Mouse (Mus musculus) right cerebral cortex, postnatal 14 days (tissue): ENCODE data around the gene Ctsl.

Experiments
- DNase-seq: peaks from one replicate; pipeline ENCODE4 v3.0.0; 2022

Gene Ctsl

GRCm38 (mm10) chr13:64369805-64370172 is 901 bp downstream of the Ctsl start:
- DNase-seq, result peak; percentile 38

DNA sequence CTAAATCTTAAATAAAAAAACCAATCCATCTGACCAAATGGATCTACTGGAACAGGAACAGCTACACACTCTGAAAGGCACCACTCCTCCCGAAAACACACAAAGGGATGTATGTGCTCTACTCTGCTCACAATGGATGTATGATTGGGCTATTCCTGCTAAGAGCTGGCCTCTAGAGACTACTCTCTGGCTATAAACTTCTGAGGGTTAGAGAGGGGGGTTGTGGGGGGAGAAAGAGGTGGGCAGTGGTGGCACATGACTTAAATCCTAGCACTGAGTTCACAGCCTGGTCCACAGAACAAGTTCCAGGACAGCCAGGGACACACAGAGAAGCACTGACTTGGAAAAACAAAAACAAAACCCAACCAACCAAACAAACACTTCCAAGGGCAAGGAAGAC is 2.1 kb downstream of the Ctsl start:
- DNase-seq, result no peak

DNA sequence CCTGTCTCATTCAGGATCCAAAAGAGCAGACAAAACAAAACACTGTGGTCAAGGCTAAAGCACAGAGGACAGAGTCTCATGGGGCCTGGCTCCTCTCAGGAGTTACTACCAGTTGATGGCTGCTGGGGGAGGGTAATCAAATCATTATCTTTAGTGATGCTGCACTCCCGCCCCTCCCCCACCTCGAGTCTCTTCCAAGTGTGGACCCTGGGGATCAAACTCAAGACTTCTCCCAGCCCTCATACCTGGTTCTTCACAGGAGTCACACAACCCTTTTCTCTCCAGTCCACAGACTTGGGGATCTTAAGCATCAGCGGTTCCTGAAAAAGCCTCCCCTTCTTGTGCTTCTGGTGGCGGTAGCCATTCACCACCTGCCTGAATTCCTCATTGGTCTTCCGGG is 3.1 kb downstream of the Ctsl start:
- DNase-seq, result no peak

DNA sequence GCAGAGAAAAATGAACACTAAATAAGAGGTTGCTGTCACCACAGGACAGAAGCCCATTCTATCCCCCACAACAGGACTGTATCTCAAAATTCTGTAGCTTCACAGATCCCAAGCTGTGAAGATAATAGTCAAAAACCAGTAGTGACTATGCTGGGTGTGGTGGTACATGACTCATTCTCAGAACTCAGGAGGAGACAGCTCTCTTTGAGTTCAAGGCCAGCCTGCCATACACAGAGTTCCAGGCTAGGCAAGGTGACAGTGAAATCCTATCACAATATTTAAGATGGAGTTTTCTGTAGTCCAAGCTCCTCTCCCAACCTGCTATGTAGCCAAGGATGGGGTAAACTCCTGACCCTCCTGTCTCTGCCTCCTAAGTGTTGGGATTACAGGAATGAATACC is 5.4 kb downstream of the Ctsl start:
- DNase-seq, result no peak

GRCm38 (mm10) chr13:64364258-64364657 is 6.4 kb downstream of the Ctsl start:
- DNase-seq, result peak; percentile 35

DNA sequence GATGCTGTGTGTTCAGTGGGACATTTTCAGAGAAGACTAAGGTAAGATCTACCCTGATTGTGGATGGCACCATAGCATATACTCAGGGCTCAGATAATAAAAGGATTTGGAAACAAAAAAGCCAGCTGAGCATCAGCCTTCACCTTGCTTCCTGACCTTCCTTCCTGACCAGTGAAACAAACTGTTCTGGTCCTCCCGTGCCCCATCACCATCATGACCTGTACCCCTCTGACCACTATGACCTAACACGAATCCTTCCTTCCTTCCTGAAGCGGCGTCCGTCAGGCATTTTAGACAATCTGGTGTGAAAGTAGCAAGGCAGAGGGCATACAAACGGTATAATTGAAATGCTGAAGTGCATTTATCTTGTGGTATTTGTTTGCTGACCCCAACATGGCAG is 8.6 kb downstream of the Ctsl start:
- DNase-seq, result no peak

DNA sequence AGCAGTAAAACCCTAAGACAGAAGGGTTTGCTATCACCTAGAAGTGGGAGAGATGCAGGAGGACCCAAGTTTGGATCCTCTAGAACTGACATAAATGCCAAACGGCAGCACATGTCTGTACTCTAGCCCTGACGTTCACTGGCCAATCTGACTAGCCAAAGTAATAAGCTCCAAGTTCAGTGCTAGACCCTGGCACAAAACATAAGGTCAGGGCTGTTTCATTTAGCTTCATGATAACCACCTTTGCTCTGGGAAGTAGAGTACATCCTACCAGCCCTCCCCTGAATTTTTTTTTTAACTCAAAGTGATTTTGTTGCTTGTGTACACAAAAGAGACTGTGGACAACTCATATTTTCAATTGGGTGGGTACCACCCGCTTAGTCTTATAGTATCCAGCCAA is 9.7 kb downstream of the Ctsl start:
- no peak for DNase-seq

GRCm38 (mm10) chr13:64359702-64360101 is 11.0 kb downstream of the Ctsl start:
- no peak for DNase-seq

DNA sequence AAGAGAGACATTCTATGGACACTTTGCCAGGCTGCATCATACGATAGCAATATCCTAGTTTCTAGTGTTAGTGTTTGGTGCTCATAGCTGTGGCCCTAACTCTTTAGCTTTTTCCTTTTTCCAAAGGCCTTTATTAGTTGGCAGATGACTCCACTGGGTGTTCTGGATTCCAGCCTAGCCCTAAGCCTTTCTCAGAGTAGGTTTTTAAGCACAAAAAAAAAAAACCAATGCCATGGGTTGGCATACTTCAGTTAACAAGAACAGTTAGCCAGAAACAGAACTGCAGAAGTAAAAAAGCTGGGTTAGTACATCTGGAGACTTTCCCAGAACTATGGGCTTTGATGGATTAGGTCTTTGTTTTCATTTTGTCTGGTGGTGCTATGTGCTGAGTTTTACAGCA is 12.2 kb downstream of the Ctsl start:
- DNase-seq, result no peak

DNA sequence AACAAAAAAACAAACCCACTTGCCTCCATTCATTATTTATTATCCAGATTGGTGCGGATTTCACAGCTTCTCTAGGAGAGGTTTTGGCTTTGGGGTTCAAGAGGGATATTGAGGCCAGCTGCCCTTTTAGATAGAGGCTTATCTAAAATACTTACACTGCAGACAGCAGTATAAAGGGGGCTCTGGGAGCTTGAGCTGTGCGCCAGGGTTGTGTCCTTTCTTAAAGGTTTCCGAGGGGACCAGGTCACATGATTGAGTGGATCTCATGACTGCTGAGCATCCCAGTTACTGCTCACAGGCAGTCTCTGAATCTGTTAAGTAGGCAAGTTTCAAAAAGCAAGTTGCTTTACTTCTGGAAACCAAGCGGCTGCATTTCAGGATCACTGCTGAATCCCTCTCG is 13.3 kb downstream of the Ctsl start:
- DNase-seq, result no peak

GRCm38 (mm10) chr13:64349474-64349873 is 21.2 kb downstream of the Ctsl start:
- DNase-seq, result no peak

- DNase-seq, result peak; percentile 16
Observed at GRCm38 (mm10) chr13:64344082-64344501, 26.6 kb downstream of the Ctsl start.

DNA sequence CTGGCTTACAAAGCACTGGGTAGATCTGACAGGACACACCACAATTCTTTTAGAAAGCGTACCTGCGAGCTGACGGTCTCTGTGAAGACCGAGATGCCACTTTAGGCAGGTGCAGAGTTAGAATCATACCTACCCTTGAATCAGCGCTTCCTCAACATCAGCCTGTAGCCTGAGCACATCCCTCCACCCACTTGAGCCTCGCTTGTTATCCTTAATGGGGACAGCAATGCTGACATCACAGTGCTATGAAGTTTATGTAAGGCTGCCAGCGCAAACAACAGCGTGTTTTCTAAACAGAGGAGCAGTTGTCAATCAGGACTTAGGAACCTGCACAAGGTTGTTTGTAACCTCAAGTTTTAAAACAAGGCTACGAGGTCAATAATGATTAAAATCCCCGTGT is 27.1 kb downstream of the Ctsl start:
- DNase-seq, result no peak

DNA sequence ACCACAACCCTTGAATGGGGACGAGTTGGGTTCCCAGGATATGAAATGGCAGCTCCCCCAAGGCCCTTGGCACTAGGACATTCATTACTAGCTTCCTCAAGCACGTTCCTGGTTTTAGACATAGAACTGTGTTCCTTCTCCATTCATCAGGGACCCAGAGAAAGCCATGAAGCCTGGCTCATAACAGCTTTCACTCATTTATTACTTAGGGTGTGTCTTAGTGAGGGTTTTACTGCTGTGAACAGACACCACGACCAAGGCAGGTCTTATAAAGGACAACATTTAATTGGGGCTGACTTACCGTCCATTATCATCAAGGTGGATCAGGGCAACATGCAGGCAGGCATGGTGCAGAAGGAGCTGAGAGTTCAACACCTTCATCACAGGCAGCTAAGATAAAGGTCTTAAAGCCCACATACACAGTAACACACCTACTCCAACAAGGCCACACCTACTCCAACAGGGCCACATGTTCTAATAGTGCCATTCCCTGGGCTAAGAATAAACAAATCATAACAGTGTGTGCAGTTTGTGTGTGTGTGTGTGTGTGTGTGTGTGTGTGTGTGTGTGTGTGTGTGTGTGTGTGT is 35.1 kb downstream of the Ctsl start:
- DNase-seq, result no peak

DNA sequence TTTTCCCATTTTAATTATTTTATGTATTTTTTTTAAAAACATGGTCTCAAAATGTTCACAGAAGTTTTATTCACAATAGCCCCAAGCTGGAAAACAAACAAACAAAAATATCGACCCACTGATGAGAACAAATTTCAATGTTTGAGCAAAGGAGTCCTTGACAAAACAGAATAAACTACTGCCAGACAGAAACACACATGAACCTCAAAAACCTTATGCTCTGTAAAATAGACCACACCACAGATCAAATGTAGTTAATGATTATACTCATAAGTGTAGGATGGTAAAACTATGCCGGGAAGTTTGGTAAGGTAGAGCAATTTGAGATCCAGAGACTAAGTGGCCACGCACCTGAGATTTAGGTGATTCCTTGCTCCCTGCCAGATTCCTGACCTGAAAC is 37.6 kb downstream of the Ctsl start:
- no peak for DNase-seq

DNA sequence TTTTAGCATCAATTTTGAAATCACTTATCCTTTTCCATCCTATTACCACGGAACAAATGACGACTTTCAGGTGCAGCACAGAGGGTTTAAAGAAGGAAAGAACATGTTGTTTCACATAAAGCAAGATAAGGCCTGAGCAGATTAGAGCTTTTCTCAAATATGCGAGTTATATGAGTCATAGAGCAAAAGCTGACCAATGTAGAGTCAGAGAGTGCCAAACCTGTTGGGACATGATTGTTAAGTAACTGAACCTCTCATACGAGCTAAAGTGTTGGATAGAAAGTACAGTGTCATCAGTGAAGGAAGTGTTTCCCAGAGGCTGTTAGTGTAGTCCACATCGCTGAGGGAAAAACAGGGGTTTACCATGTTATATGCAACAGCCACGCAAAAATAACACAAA is 38.4 kb downstream of the Ctsl start:
- no peak for DNase-seq

DNA sequence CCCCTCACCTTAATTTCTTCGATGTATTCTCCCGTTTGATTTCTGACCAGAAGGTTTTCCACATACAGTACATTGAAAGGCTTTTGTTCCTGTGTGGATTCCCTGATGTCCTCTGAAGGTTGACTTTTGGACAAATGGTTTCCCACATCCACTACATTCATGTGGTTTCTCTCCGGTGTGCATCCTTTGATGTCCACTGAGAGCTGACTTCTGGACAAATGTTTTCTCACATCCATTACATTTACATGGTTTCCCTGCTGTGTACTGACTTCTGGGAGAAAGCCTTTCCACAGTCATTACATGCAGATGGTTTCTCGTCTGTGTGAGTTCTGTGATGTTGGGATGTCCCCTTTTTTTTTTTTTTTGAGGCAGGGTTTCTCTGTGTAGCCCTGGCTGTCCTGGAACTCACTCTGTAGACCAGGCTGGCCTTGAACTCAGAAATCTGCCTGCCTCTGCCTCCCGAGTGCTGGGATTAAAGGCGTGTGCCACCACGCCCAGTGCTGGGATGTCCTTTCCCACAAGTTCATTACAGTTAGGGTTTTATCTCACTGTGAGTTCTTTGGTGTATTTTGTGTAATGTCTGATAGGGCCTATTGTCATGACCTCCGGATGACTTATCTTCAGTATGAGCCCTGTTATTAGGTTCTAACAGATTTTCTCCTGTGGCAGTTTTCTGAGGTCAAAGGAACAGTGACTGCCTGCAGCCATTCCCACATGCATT is 48.0 kb downstream of the Ctsl start:
- no peak for DNase-seq

DNA sequence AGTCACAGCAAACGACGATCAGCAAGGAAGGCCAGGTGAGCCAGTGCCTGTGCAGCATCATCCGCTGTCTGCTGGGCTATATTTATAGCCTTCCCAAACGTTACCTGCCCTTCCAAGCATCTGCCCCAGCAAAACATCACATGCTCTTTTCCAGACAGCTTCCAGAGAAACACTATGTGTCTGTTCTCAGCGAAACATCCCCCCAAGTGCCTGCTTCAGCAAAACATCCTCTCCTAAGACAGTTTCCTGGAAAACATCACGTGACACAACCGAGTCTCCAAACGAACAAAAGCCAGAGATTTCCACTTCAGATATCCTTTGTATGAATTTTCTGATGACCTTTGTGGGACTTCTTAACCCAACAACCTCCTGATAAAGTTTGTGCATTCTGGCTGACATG is 50.4 kb downstream of the Ctsl start:
- DNase-seq, result no peak

DNA sequence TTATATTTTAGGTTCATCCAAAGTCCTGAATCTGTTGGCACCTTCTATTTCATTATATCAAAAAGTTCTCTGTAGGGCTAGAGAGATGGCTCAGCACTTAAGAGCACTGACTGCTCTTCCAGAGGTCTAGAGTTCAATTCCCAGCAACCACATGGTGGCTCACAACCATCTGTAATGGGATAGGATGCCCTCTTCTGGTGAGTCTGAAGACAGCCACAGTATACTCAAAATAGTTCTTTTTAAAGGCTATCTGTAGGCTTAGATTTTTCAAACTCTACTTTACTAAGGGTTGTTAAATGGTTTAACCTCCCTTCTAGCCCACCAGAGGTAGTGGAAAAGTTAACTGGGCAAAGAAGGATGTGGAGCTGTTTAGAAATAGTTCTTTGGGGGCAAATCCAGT is 50.9 kb downstream of the Ctsl start:
- no peak for DNase-seq

- DNase-seq, result peak; percentile 27
Observed at GRCm38 (mm10) chr13:64318355-64318754, 52.3 kb downstream of the Ctsl start.

DNA sequence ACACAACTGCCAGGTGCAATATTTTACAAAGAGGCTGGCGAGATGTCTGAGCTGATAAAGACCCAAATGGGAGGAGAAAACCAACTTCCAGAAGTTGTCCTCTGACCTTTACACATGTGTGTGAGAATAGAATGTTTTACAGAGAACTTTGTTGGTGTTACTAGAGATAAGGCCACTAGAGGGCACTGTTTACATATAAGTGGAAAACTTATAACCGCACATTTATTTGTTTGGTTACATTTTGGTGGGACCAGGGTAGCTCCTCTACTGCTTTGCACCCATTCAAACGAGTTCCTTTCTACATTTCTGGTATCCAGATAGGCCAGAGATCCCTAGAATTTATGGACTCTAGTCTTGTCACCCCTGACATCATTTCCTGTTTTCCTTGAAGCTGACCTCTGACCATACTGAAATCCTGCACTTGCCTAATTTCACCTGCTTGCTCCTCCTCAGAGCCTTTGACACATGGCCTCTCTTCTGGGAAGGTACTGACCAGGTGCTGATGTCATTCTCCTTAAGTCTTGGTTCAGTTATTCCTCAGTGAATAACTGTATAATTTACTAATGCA is 55.1 kb downstream of the Ctsl start:
- DNase-seq, result no peak

DNA sequence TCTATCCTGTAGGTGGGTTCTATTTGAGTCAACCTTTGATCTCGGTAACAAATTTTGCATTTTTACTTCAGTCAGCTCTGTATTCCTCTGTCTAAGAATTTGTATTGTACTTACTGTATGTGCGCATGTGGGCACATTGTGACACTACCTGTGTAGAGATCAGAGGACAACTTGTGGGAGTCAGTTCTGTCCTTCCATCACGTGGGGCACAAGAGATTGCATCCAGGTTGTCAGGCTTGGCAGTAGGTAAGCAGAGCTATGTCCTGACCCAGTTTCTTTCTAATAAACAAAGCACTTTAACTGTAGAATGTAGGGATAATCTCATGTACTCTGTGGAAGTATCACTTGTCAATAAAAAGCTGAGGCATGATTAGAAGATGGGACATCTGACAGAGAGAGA is 56.6 kb downstream of the Ctsl start:
- no peak for DNase-seq

DNA sequence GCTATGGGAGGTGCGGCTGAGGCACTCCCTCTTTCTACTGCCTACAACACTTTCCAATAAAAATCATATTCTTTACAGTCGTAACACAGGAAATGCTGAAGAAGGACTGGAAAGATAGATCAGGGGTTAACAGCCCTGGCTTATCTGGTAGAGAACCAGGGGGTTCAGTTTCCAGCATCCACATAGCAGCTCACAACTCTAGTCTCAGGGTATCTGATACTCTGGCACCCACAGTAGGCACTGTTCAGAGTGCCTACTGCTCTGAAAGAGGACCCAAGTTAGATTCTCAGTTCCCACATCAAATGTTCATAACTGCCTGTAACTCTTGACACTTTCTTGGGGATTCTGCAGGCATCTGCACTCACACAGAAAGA is 57.8 kb downstream of the Ctsl start:
- DNase-seq, result no peak

DNA sequence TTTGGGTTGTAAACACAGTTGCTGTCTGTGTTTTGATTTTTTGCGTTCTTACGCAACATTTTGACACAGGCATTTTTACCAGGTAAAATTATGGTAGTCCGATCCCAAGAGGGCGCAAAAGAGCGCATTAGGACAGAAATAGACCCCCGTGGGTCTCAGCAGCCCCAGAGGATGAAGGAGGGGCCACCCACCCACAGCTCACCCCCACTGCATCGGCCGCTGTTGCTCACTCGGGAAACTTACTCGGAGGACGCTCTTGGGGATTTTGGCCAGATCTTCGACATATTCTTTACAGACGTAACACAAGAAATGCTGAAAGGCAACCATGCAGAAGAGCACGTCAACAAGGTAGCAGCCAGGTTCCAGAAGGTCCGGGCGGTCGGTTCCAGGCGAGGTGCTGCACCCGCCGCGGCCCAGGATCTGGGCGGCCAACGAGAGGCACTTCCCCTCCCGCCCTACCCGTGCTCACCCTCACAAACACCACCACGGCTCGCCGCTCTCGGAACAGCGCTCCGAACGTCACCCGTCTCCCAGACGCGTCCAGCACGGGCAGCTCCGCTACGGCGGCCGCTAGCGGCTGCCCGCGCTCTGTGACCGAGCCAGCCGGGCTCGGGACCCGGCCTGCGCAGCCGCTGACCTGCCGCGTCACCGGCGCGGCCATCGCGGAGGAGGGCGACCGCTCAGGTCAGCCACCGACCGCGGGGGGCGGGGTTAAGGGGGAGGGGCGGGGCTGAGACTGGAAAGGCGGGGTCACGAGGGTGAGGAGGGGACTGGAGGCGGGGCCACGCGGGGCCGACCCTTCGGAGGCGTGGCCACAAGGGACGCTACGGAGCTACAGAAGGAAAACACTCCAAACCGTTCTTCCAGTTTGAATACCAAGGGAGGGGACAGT is 58.4 kb downstream of the Ctsl start, which contains the start of gene Aaed1:
Gene Aaed1 (minus strand): TSS at position 687 of the 892 bp plus-strand sequence.
- peak; percentile 90 for DNase-seq
